Mouse (Mus musculus): ENCODE measurements around the gene Filip1l.

- TF ChIP-seq POLR2A (IDR thresholded peaks at IDR 0.05; ENCODE audit: control insufficient read depth, extremely low read depth, insufficient read depth, low read length, poor library complexity): no peak
- no peak for TF ChIP-seq CTCF (IDR thresholded peaks at IDR 0.05; ENCODE audit: borderline replicate concordance, control insufficient read depth, extremely low read depth, insufficient read depth, low read length, poor library complexity)
Observed at GRCm38 (mm10) chr16:57431294-57431693, 78.4 kb downstream of the Filip1l start.
